Mouse (Mus musculus): ENCODE data around the gene Metrn. TPM values are rescaled to one million over a fixed set of nuclear protein-coding genes. Genes with fewer than 3 reads are reported as not detected.

Gene Metrn
- total and polyA plus RNA-seq, 2 experiments from 2014 or later: 50.0 to 236 TPM

DNA sequence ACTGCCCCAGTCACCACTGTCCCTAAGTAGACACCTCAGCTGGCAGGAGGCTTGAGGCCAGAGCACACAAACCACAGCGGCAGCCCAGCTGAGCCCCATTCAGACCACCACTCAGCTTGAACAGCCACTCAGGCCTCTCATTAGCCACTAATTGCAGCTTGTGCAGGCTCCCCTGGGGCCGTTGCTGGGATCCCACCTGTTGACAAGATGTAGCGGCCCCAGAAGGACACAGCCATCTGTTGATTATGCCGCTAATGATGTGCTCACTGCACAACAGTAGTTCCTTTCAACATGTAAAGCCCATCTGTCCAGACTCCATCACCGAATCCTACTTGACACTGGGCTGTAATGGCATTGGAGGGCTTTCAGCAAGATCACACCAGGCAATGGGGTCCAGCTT is 31.1 kb downstream of the Metrn start:
- Histone ChIP-seq H3K9ac (replicated peaks; ENCODE audit: low read length, poor library complexity, severe bottlenecking) (no peak overlapping the region), H3K4me1 (ENCODE audit: insufficient read depth, low read length) (no peaks in the 10 kb centered on the region), H3K27ac (ENCODE audit: low read depth, low read length) (no peak overlapping the region), H3K9me3 (ENCODE audit: low read length) (no peaks in the 10 kb centered on the region), H3K36me3 (ENCODE audit: insufficient read depth, low read length) (no peaks in the 10 kb centered on the region), H3K4me3 (ENCODE audit: low read depth, low read length) (no peak overlapping the region), H3K27me3 (ENCODE audit: insufficient read depth, low read length) (no peaks in the 10 kb centered on the region), H3K4me2 (ENCODE audit: low read depth, low read length, poor library complexity, severe bottlenecking) (no peak overlapping the region)
- TF ChIP-seq CTCF (IDR thresholded peaks at IDR 0.05): no peak
- WGBS: 55% methylated on average over 5 of the region's 5 CpGs
- DNase-seq (ENCODE audit: low spot score) (peak; percentile 21), ATAC-seq (ENCODE audit: low FRiP score) (no peak)

DNA sequence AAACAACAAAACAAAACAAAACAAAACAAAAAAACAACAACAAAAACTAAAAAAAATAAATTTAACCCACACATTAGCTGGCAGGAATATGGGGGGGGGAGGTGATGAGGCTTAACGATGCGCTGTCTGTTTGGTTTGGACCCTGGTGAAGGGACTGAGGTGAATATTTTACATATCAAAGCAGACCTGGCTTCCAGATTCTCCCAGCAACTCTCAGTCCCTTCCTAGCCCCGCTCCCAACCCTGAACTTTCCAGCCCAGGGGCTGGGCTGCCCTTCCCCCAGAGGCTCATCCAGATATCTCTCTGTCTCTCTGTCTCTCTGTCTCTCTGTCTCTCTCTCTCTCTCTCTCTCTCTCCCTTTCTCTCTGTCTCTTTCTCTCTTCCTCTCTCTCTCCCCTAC is 34.3 kb downstream of the Metrn start:
- Histone ChIP-seq H3K27me3 (ENCODE audit: insufficient read depth, low read length) (no peaks in the 10 kb centered on the region), H3K36me3 (ENCODE audit: insufficient read depth, low read length) (no peaks in the 10 kb centered on the region), H3K27ac (ENCODE audit: low read depth, low read length) (no peak overlapping the region), H3K9me3 (ENCODE audit: low read length) (no peaks in the 10 kb centered on the region), H3K4me1 (ENCODE audit: insufficient read depth, low read length) (no peaks in the 10 kb centered on the region), H3K4me2 (ENCODE audit: low read depth, low read length, poor library complexity, severe bottlenecking) (no peak overlapping the region), H3K4me3 (ENCODE audit: low read depth, low read length) (no peak overlapping the region), H3K9ac (replicated peaks; ENCODE audit: low read length, poor library complexity, severe bottlenecking) (no peak overlapping the region)
- ATAC-seq (ENCODE audit: low FRiP score) (no peak), DNase-seq (ENCODE audit: low spot score) (no peak)
- no peak for TF ChIP-seq CTCF (IDR thresholded peaks at IDR 0.05)
- WGBS: 24% methylated on average over 3 of the region's 3 CpGs

DNA sequence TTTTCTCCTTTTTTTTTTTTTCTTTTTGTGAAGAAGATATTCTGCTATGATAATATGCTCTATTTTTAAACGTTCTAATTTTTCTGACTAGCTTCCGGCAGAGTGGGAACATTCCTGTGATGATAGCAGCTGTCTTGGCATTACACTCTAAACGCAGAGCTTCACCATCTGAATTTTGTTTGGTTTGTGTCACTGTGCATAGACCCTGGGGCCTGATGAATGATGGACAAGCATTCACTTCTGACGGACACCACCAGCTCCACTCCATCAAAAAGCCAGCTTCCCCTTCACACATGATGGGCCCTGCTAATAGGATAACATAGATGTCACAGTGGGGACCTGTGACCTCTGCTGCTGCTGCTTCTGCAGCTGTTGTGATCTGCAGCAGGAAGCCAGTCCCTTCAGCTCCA is 35.4 kb downstream of the Metrn start:
- no peak overlapping the region for H3K4me2 ChIP-seq (ENCODE audit: low read depth, low read length, poor library complexity, severe bottlenecking)
- H3K27ac ChIP-seq (ENCODE audit: low read depth, low read length): no peak overlapping the region
- H3K9ac ChIP-seq (replicated peaks; ENCODE audit: low read length, poor library complexity, severe bottlenecking): no peak overlapping the region
- H3K27me3 ChIP-seq (ENCODE audit: insufficient read depth, low read length): no peaks in the 10 kb centered on the region
- no peaks in the 10 kb centered on the region for H3K4me1 ChIP-seq (ENCODE audit: insufficient read depth, low read length)
- no peak for TF ChIP-seq CTCF (IDR thresholded peaks at IDR 0.05)
- ATAC-seq (ENCODE audit: low FRiP score) (no peak), DNase-seq (ENCODE audit: low spot score) (no peak)
- H3K9me3 ChIP-seq (ENCODE audit: low read length): no peaks in the 10 kb centered on the region
- H3K36me3 ChIP-seq (ENCODE audit: insufficient read depth, low read length): no peaks in the 10 kb centered on the region
- WGBS: 20% methylated on average over 4 of the region's 4 CpGs
- no peak overlapping the region for H3K4me3 ChIP-seq (ENCODE audit: low read depth, low read length)

DNA sequence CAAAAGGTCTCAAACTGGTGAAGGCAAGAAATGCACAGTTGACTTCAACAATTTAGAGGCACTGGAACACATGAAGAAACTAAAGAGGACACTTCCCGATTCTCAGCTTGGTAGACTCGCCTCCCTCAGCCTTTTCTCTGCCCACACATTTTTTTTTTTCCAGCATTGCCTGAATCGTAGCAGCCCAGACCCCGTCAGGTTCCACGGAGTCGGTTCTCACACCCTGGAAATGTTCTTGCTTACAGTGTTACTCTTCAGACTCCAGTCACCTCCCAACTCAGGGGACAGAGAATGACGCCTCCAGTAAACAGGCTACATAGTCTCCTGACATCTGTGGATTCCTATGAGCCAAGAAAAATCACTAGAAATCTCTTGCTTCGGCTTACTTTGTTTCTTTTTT is 36.8 kb downstream of the Metrn start:
- TF ChIP-seq CTCF (IDR thresholded peaks at IDR 0.05): no peak
- DNase-seq (ENCODE audit: low spot score): no peak
- no peaks in the 10 kb centered on the region for H3K4me1 ChIP-seq (ENCODE audit: insufficient read depth, low read length)
- H3K27ac ChIP-seq (ENCODE audit: low read depth, low read length): no peak overlapping the region
- WGBS: 70% methylated on average over 8 of the region's 8 CpGs
- no peak overlapping the region for H3K4me3 ChIP-seq (ENCODE audit: low read depth, low read length)
- no peak for ATAC-seq (ENCODE audit: low FRiP score)
- H3K27me3 ChIP-seq (ENCODE audit: insufficient read depth, low read length): no peaks in the 10 kb centered on the region
- H3K9ac ChIP-seq (replicated peaks; ENCODE audit: low read length, poor library complexity, severe bottlenecking): no peak overlapping the region
- H3K36me3 ChIP-seq (ENCODE audit: insufficient read depth, low read length): no peaks in the 10 kb centered on the region
- H3K9me3 ChIP-seq (ENCODE audit: low read length): no peaks in the 10 kb centered on the region
- no peak overlapping the region for H3K4me2 ChIP-seq (ENCODE audit: low read depth, low read length, poor library complexity, severe bottlenecking)

DNA sequence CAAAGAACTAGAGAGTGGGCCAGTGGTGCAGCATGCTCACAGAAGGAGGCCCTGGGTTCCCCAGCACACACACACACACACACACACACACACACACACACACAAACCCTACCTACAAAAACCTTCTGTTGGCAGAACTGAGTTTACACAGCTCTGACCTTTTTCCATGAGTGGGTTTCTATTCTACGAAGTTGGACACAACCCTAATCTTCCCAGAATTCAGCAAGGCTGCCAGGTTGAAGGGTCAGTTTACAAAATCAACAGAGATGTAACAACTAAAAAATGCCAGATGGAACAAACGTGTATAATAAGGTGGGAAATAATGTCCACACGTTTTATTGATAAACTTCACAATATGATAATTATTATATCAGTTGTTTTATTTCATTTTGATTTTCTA is 39.2 kb downstream of the Metrn start:
- Histone ChIP-seq H3K9me3 (ENCODE audit: low read length) (no peaks in the 10 kb centered on the region), H3K4me3 (ENCODE audit: low read depth, low read length) (no peak overlapping the region), H3K27me3 (ENCODE audit: insufficient read depth, low read length) (no peaks in the 10 kb centered on the region), H3K9ac (replicated peaks; ENCODE audit: low read length, poor library complexity, severe bottlenecking) (no peak overlapping the region), H3K4me2 (ENCODE audit: low read depth, low read length, poor library complexity, severe bottlenecking) (no peak overlapping the region), H3K27ac (ENCODE audit: low read depth, low read length) (no peak overlapping the region), H3K4me1 (ENCODE audit: insufficient read depth, low read length) (no peaks in the 10 kb centered on the region), H3K36me3 (ENCODE audit: insufficient read depth, low read length) (no peaks in the 10 kb centered on the region)
- ATAC-seq (ENCODE audit: low FRiP score): no peak
- TF ChIP-seq CTCF (IDR thresholded peaks at IDR 0.05): no peak
- 73% methylated on average over 3 of the region's 3 CpGs for WGBS
- no peak for DNase-seq (ENCODE audit: low spot score)

DNA sequence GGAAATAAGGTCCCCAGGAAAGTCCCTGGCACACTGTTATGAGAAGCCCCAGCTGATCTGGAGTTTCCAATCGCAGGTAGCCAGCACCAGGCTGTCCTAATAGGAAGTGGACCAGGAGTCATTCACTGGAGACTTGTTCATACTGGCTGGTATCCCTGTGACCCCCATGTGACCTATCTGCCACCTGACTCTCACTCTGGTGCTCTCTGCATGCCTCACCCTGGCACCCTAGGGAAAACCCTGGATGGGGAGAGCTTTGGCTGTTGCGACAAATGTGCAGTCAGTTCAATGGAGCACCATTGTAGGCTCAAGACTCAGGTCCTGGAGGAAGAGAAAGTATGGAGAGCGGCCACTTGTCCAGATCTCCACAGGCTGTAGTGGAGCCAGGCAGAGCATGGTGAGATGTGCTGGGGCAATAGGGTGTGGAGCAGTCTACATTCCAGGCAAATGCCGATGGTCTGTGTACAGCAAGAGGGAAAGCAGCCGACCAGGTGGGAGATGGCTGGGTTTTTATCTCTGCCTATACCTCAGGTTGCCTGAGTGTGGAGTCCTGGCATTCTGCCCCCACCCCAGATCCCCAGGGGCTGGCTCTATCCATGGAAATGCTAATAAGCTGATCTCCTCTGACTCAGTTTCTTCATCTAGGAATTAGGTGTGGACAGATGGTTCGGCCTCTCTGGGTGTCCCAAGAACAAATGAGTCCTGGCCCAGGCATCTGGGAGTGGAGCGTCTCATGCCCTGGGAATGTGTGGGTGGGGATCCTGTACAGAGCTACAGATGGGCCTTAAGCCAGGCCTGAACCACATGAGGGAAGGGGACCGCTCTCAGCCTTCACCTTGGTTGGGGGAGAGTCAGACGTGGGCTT is 40.3 kb downstream of the Metrn start:
- H3K27me3 ChIP-seq (ENCODE audit: insufficient read depth, low read length): no peaks in the 10 kb centered on the region
- WGBS: 81% methylated on average over 9 of the region's 9 CpGs
- H3K9ac ChIP-seq (replicated peaks; ENCODE audit: low read length, poor library complexity, severe bottlenecking): no peak overlapping the region
- no peak for TF ChIP-seq CTCF (IDR thresholded peaks at IDR 0.05)
- H3K36me3 ChIP-seq (ENCODE audit: insufficient read depth, low read length): no peaks in the 10 kb centered on the region
- no peak overlapping the region for H3K27ac ChIP-seq (ENCODE audit: low read depth, low read length)
- no peaks in the 10 kb centered on the region for H3K9me3 ChIP-seq (ENCODE audit: low read length)
- no peaks in the 10 kb centered on the region for H3K4me1 ChIP-seq (ENCODE audit: insufficient read depth, low read length)
- H3K4me3 ChIP-seq (ENCODE audit: low read depth, low read length): no peak overlapping the region
- ATAC-seq (ENCODE audit: low FRiP score): no peak
- no peak for DNase-seq (ENCODE audit: low spot score)
- H3K4me2 ChIP-seq (ENCODE audit: low read depth, low read length, poor library complexity, severe bottlenecking): no peak overlapping the region

Data from midbrain, postnatal 0 days (tissue).